Comparison of ENCODE assay signal across 33 mouse cellular contexts in the genomic region with DNA sequence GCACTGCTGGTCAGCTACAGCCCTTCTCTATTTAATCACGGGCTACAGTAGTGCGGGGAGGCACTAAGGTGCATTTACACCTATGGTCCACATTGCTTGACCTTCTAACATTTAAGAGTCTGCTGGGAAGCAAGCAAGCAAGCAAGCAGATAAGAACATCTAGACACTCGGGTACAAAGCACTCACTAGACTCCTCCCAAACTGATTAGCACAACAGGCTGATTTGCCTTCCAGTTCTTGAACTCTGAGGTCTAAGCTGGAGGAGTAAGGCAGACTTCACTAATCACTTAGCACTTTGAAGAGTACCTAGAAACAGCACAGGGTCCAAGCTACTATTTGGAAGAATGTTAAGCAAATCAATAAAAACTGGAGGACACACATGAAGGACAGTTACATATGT. TPM values are rescaled to one million over a fixed set of nuclear protein-coding genes. Genes with fewer than 3 reads are reported as not detected.
A peak's percentile ranks its signal among the peaks of the same experiment; 100 is the strongest.
DNase-seq lines count a peak whose midpoint lies in the region; ATAC-seq and TF ChIP-seq lines count a peak whose summit lies in the region.
"Had no signal": no experiment of that assay in that cellular context is flagged by ENCODE, and none has a peak within 500 bp of the region (broad histone marks: within the 10 kb centered on the region; RNA-seq: fewer than 3 reads in every experiment).

No protein-coding gene starts in this region.

- no peaks in the 10 kb centered on the region for H3K27me3 ChIP-seq in heart, embryonic 10.5 days (ENCODE audit: insufficient read depth, poor library complexity, severe bottlenecking)
- H3K27me3 ChIP-seq in MEL (ENCODE audit: control insufficient read depth in 1 of 2, insufficient read depth in 2 of 2, low read length in 2 of 2): no peaks in the 10 kb centered on the region
- no peaks in the 10 kb centered on the region for H3K27me3 ChIP-seq in liver, embryonic 16.5 days (ENCODE audit: control insufficient read depth, insufficient read depth, low read depth, low read length)
- H3K27me3 ChIP-seq: embryonic facial prominence, embryonic 12.5 days; heart, embryonic 15.5 days; limb, embryonic 12.5 days had no signal

- intact Hi-C loops in heart, postnatal 14 days (cut with DNase I): no loop called here
- intact Hi-C loops in left cerebral cortex, adult 2 months (cut with DNase I): no loop called here
- intact Hi-C loops in left cerebral cortex, postnatal 4 days (cut with DNase I): no loop called here

- TF ChIP-seq CTCF in left cerebral cortex, adult 2 months (IDR thresholded peaks at IDR 0.05): no peak
- no peak for TF ChIP-seq CTCF in MEL (IDR thresholded peaks at IDR 0.05 in 2 of 3, conservative IDR thresholded peaks at IDR 0.05 in 1 of 3; ENCODE audit: control insufficient read depth in 1 of 3, insufficient read depth in 1 of 3, low read depth in 2 of 3, low read length in 3 of 3, poor library complexity in 1 of 3, severe bottlenecking in 1 of 3)
- no peak for TF ChIP-seq CTCF in layer of hippocampus, adult 2 months (conservative IDR thresholded peaks at IDR 0.05)

- ATAC-seq in liver, embryonic 16.5 days (ENCODE audit: low read depth): peak; percentile 58; the same call in 1 of the 2 replicates
- ATAC-seq: forebrain, embryonic 14.5 days; hindbrain, embryonic 16.5 days had no signal

- TF ChIP-seq RAD21 in MEL (IDR thresholded peaks at IDR 0.05; ENCODE audit: low read depth, low read length): no peak

- no peaks in the 10 kb centered on the region for H3K9me3 ChIP-seq in heart, embryonic 10.5 days
- H3K9me3 ChIP-seq in MEL (replicated peaks; ENCODE audit: insufficient read depth, low read length): no peaks in the 10 kb centered on the region
- H3K9me3 ChIP-seq in liver, embryonic 16.5 days (replicated peaks; ENCODE audit: control insufficient read depth, low read length): no peaks in the 10 kb centered on the region
- H3K9me3 ChIP-seq: embryonic facial prominence, embryonic 12.5 days; heart, embryonic 15.5 days; hindbrain, embryonic 10.5 days; limb, embryonic 12.5 days had no signal

- no peak for TF ChIP-seq EP300 in MEL (IDR thresholded peaks at IDR 0.05; ENCODE audit: low read depth in 1 of 2, low read length in 2 of 2)

- H3K79me2 ChIP-seq in MEL (ENCODE audit: control insufficient read depth, insufficient read depth, low read length, poor library complexity): no peaks in the 10 kb centered on the region

- H3K9ac ChIP-seq in MEL (ENCODE audit: control insufficient read depth, low read depth, low read length, poor library complexity, severe bottlenecking): 0 out of 2 replicates have a peak overlapping the region, but pooled peaks have one; percentile 8
- no peak overlapping the region for H3K9ac ChIP-seq in liver, embryonic 16.5 days (ENCODE audit: low read depth, low read length)
- H3K9ac ChIP-seq: embryonic facial prominence, embryonic 12.5 days; heart, embryonic 15.5 days; limb, embryonic 12.5 days had no signal

- H3K4me1 ChIP-seq in heart, embryonic 10.5 days: peaks cover 30% of the 10 kb centered on the region
- peaks cover 12 to 14% of the 10 kb centered on the region in 2 experiments for H3K4me1 ChIP-seq in MEL (ENCODE audit: control insufficient read depth in 1 of 2, insufficient read depth in 2 of 2, low read length in 2 of 2)
- H3K4me1 ChIP-seq in liver, embryonic 16.5 days (ENCODE audit: control insufficient read depth, low read depth, low read length): peaks cover 11% of the 10 kb centered on the region
- H3K4me1 ChIP-seq: embryonic facial prominence, embryonic 12.5 days; hindbrain, embryonic 10.5 days had no signal

- H3K4me3 ChIP-seq in heart, embryonic 10.5 days: no peak overlapping the region
- no peak overlapping the region for H3K4me3 ChIP-seq in left cerebral cortex, adult 2 months
- no peak overlapping the region; a peak in 1 of 4 replicates for H3K4me3 ChIP-seq in MEL (ENCODE audit: control insufficient read depth in 1 of 2, insufficient read depth in 1 of 2, low read depth in 2 of 2, low read length in 2 of 2)
- H3K4me3 ChIP-seq in liver, embryonic 16.5 days (ENCODE audit: low read depth, low read length): no peak overlapping the region
- H3K4me3 ChIP-seq in layer of hippocampus, adult 2 months: no peak overlapping the region
- H3K4me3 ChIP-seq: embryonic facial prominence, embryonic 12.5 days; gastrocnemius, adult 2 months; heart, embryonic 15.5 days; hindbrain, embryonic 10.5 days; limb, embryonic 12.5 days had no signal

- no peak for DNase-seq in heart, embryonic 10.5 days (ENCODE audit: low spot score)
- no peak for DNase-seq in heart, postnatal 14 days
- DNase-seq in left cerebral cortex, adult 2 months (ENCODE audit: extremely low spot score in 1 of 2, low spot score in 2 of 2): no peak
- DNase-seq in left cerebral cortex, postnatal 4 days: no peak
- DNase-seq in MEL (ENCODE audit: low read depth, low spot score): peak; percentile 45
- DNase-seq in layer of hippocampus, adult 2 months (ENCODE audit: low spot score in 2 of 2): no peak
- no peak for DNase-seq in kidney, postnatal 36 days
- DNase-seq: adrenal gland, postnatal 14 days; cerebellum, adult 11 months; cerebellum, adult 9-10 months; cerebellum, postnatal 36 days; embryo, embryonic 11 days; gastrocnemius, adult 2 months; gastrocnemius, postnatal 36 days; kidney, adult 18-20 months; kidney, postnatal 4 days; layer of hippocampus, postnatal 36 days; lung, adult 2 months; lung, postnatal 10 days; midbrain, embryonic 14.5 days; retina, postnatal 1 day; right cerebral cortex, postnatal 14 days; thymus, postnatal 4 days had no signal

- H3K36me3 ChIP-seq in heart, embryonic 10.5 days: peaks cover 46% of the 10 kb centered on the region
- H3K36me3 ChIP-seq in MEL (ENCODE audit: control insufficient read depth in 1 of 2, insufficient read depth in 2 of 2, low read length in 2 of 2): peaks cover 0 to 15% of the 10 kb centered on the region in 2 experiments; a peak in 3 of 4 replicates
- no peaks in the 10 kb centered on the region for H3K36me3 ChIP-seq in liver, embryonic 16.5 days (ENCODE audit: control insufficient read depth, insufficient read depth)

- peak overlapping the region; percentile 44; the same call in 1 of the 2 replicates for H3K27ac ChIP-seq in heart, embryonic 10.5 days
- peak overlapping the region; percentile 40; the same call in 1 of the 2 replicates for H3K27ac ChIP-seq in left cerebral cortex, adult 2 months
- peak overlapping the region; percentile 76 for H3K27ac ChIP-seq in MEL (ENCODE audit: control insufficient read depth, low read depth, low read length)
- no peak overlapping the region; the same call in 1 of the 2 replicates for H3K27ac ChIP-seq in liver, embryonic 16.5 days (ENCODE audit: low read length)
- no peak overlapping the region for H3K27ac ChIP-seq in layer of hippocampus, adult 2 months
- H3K27ac ChIP-seq: embryonic facial prominence, embryonic 12.5 days; heart, embryonic 15.5 days; hindbrain, embryonic 10.5 days; limb, embryonic 12.5 days; macrophage had no signal

- TF ChIP-seq POLR2A in MEL (IDR thresholded peaks at IDR 0.05; ENCODE audit: control insufficient read depth in 1 of 2, insufficient read depth in 1 of 2, low read depth in 1 of 2, low read length in 2 of 2, poor library complexity in 1 of 2): no peak

- no peak overlapping the region for H3K4me2 ChIP-seq in liver, embryonic 16.5 days (ENCODE audit: low read depth, low read length)
- H3K4me2 ChIP-seq: embryonic facial prominence, embryonic 12.5 days; heart, embryonic 15.5 days; limb, embryonic 12.5 days had no signal

- WGBS in heart, embryonic 10.5 days: 37% methylated on average over 3 of the region's 3 CpGs
- WGBS in liver, embryonic 16.5 days (ENCODE audit: insufficient replicate concordance): 47% methylated on average over 3 of the region's 3 CpGs

TF ChIP-seq in MEL, 35 proteins besides CTCF, POLR2A, EP300 and RAD21:
- TF ChIP-seq GATA1 (IDR thresholded peaks at IDR 0.05; ENCODE audit: low read depth, low read length) (0 out of 2 replicates have a peak, but pooled peaks have one; percentile 25), HCFC1 (IDR thresholded peaks at IDR 0.05; ENCODE audit: low read depth, low read length) (no peak), ETS1 (IDR thresholded peaks at IDR 0.05; ENCODE audit: low read depth, low read length) (no peak), MAZ (IDR thresholded peaks at IDR 0.05; ENCODE audit: low read depth, low read length) (no peak)

RNA-seq across cellular contexts. Expression of a gene that starts 50.3 kb away (rescaled TPM):
- 0.84 and 2.0 TPM in 2 replicates for polyA plus RNA-seq in heart, embryonic 10.5 days (2016; fragmentation: Nextera tagmentation; extraction: Ambion mirVana)
- total RNA-seq in heart, postnatal 14 days (2021): 1 to 10 TPM; 1.4 to 2.6 TPM
- under 1 TPM; 0.28 to 0.45 TPM for total RNA-seq in left cerebral cortex, adult 2 months (2021)
- total RNA-seq in left cerebral cortex, postnatal 4 days (2021): under 1 TPM in 1 of 2 experiments, not detected in 1; 0.48 TPM
- 1.1 and 1.9 TPM in 2 replicates for total RNA-seq in MEL (2012; rRNA removed)
- polyA plus RNA-seq in MEL (2012; ENCODE audit: insufficient read depth in 1 of 2, insufficient read length in 2 of 2, low read depth in 1 of 2, low replicate concordance in 2 of 2, missing spikeins in 1 of 2): 1 to 10 TPM in 1 of 2 experiments, not detected in 1; 1.2 TPM
- polyA plus RNA-seq in liver, embryonic 16.5 days (2015; fragmentation: Nextera tagmentation; extraction: Ambion mirVana): 0.25 and 0.37 TPM in 2 replicates
- under 1 TPM; 0.72 to 0.86 TPM for total RNA-seq in layer of hippocampus, adult 2 months (2021)
- total RNA-seq: layer of hippocampus, postnatal 36 days had no signal
- polyA plus RNA-seq: macrophage; midbrain, embryonic 14.5 days; small intestine, adult 2 months; testis, adult 2 months had no signal

Comparison
In these comparisons a context has a peak if more than half of its experiments do, and no peak if none do; other contexts are left out.
1. H3K27ac ChIP-seq: peak in heart, embryonic 10.5 days (single experiment), left cerebral cortex, adult 2 months (single experiment) and MEL (single experiment); none in liver, embryonic 16.5 days (single experiment) and layer of hippocampus, adult 2 months (single experiment).